Mouse (Mus musculus) heart, adult 8-10 months (tissue): ENCODE data around the gene Pdcd5. TPM values are rescaled to one million over a fixed set of nuclear protein-coding genes. Genes with fewer than 3 reads are reported as not detected.

Experiments
- DNase-seq: peaks from one replicate; pipeline ENCODE4 v3.0.0; 2022; ENCODE audit warnings: low spot score
- total RNA-seq, 4 experiments: library from RNA; stranded (reverse); gene quantifications; 2 replicates each; pipeline ENCODE4 v1.2.4; 2022

Gene Pdcd5
- total RNA-seq: 100 to 1,000 TPM in 1 of 4 experiments, 10 to 100 TPM in 3; 67.2 to 104 (median 89.7) TPM

DNA sequence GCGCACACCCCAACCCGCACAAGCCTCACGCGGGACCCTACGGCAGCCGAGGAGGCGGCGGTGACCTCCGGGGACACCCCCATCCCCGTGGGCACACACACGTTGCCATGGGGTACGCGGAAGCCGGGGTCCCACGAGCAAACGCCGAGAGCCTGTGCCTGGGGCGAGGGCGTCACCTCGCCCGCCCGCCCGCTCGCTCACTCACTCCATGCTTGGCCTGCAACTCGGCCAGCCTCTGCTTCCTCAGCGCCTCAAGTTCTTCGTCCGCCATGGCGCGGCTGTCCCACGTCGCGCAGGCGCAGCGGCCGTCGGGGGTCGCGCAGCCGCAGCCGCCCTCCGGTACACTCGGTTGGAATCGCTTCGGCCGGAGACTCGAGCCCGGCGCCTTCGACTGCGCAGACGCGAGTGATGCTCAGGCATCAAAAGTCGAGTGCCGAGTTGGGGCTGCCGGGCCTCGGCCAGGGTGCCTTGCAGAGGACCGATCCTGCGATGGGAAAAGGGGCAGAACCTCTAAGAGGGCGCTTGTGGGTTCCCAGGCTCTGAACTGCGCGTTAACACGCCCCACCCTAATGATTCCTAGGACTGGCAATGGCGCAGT is at the start of gene Pdcd5:
Gene Pdcd5 (minus strand): TSS at position 421 of the 598 bp plus-strand sequence.
- peak; percentile 97 for DNase-seq

DNA sequence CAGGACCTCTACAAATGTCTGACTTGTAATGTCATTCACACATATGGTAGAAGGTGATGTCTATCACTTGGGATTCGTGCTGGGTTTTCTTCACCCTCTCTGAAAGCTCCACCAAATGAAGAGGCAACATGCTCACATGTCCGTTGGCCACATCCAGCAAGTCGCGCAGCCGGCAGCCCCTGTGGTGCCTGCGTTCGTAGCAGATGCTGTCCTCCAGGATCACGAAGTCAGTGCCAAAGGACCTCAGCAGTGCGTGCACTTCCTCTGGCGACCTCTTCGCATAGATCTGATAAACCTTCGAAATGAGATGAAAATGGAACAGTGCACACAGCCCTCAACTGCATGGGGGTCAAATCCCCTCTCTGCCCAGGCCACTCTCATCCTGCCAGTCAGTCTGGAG is 45.3 kb upstream of the Pdcd5 start:
- DNase-seq: no peak

GRCm38 (mm10) chr7:35692117-35692516 is 44.8 kb upstream of the Pdcd5 start:
- no peak for DNase-seq

- DNase-seq: no peak
Measured at GRCm38 (mm10) chr7:35688781-35689349, 41.5 kb upstream of the Pdcd5 start.

DNA sequence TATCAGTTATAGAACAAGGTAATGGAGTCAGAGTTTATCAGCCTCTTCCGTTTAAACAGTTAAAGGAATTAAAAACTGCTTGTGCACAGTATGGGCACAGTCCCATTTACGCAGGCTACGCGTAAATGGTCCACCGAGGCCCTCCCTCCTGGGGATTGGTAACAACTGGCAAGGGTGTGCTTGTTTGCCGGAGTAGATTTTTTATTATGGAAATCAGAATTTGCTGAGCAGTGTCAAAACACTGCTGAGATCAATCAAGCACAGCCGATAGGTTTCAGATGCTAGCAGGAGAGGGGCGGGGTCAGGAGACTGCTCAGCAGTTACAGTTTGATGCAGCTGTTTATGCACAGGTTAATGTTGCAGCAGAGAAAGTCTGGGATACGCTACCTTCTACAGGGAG is 41.0 kb upstream of the Pdcd5 start:
- DNase-seq: no peak

DNA sequence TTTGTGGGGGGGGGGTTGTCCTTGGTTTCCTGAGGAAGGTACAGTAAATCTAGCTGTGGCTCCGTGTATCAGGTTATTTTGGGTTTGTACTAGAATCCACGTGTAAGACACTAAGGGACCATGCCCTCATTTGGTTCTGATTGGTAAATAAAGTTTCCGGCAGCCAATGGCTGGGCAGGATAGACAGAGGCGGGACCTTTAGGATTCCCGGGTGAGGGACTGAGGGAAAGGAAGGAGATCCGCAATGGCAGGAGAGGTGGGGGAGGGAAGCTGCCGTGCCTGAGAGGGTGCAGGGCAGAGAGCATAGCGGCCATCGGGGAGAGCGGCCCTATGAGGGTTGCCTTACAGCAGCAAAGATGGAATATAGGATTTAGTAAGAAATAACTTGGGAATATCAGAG is 39.9 kb upstream of the Pdcd5 start:
- peak; percentile 33 for DNase-seq

- peak; percentile 38 for DNase-seq
Measured at GRCm38 (mm10) chr7:35686756-35687155, 39.4 kb upstream of the Pdcd5 start.

GRCm38 (mm10) chr7:35686216-35686615 is 38.9 kb upstream of the Pdcd5 start:
- no peak for DNase-seq

- no peak for DNase-seq
Measured at GRCm38 (mm10) chr7:35683409-35684122, 36.2 kb upstream of the Pdcd5 start.

GRCm38 (mm10) chr7:35681559-35681958 is 34.2 kb upstream of the Pdcd5 start:
- no peak for DNase-seq

GRCm38 (mm10) chr7:35678976-35679375 is 31.7 kb upstream of the Pdcd5 start:
- DNase-seq: no peak

- DNase-seq: no peak
Measured at GRCm38 (mm10) chr7:35668066-35669041, 21.0 kb upstream of the Pdcd5 start.

DNA sequence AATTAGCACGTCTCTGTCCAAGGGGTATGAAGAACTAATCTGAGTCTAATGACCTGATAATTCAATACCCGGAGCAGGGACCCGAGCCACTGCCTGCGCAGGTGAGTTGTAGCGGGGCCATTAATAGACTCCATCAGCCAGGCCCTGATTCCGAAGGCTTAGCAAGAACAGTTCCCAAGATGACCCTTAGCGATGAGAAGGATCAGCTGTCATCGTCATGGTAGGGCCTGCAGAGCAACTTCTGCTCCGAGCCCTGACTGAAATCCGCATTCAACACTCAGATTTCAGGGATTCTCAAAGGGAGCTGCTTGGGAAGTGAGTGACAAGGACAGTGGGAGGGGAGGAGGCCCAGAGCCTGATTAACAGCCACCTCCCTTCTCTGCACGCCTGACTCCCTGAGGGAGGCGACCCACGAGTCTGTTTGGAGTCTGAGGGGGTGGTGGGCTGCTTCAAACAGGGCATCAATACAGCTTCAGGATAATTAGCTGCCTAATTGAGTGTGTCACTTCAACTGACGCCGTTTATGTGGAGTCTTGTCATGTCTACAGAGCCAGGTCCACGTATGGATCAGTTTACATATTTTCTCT is 16.6 kb upstream of the Pdcd5 start:
- DNase-seq: no peak

DNA sequence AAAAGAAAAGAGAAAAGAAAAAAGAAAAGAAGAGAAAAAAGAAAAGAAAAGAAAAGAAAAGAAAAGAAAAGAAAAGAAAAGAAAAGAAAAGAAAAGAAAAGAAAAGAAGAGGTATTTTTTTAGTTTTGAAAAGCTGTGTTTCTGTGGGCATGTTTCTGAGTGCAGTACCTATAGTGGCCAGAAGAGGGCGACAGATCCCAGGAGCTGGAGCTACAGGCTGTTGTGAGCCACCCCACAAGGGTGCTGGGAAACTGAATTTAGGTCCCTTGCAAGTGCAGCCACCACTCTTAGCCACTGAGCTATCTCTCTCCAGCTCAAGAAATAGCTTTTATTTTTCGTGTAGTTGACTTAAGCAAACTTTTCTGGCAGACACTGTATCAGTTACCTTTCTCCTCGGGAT is 11.9 kb upstream of the Pdcd5 start:
- no peak for DNase-seq

GRCm38 (mm10) chr7:35657829-35658228 is 10.5 kb upstream of the Pdcd5 start:
- DNase-seq: no peak

DNA sequence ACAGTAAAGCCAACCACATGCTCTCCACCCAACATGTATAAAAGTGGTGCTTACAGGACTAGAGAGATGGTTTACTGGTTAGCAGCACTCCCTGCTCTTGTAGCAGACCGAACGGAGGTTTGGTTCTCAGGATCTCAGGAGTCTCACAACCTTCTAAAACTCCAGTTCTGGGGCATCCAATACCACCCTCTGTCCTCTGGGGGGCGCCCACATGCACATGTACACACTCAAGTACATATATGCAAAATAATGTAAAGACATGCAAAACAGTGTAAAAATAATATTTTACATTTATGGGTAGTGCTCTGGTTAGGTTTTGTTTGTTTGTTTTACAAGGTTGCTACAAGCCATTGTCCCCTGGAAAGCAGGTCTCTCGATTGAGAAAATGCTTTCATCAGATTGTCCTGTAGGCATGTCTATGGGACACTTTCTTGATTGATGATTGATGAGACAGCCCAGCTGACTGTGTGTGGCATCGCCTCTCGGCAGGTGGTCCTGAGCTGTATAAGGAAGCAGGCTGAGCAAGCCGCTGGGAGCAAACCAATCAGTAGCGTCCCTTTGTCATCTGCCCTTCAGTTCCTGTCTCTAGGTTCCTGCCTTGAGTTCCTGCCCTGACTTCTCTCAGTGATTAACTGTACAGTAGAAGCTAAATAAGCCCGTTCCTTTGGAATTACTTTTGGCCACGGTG is 4.4 kb upstream of the Pdcd5 start:
- DNase-seq: no peak

GRCm38 (mm10) chr7:35650716-35651410 is 3.5 kb upstream of the Pdcd5 start:
- DNase-seq: no peak

DNA sequence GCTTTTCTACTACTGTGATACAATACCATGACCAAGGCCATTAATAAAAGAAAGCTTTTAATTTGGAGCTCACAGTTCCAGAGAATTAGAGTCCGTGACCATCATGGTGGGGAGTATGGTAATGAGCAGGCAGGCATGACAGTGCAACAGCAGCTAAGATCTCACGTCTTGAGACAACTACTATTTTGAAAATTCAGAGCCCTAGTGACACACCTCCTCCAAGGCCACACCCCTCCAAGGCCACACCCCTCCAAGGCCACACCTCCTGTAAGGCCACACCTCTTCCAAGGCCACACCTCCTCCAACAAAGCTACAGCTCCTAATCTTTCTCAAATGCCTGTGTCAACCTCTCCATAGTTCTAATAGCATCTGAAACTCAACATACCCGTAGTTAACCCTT is 1.8 kb upstream of the Pdcd5 start:
- no peak for DNase-seq

GRCm38 (mm10) chr7:35648239-35649069 is 1.1 kb upstream of the Pdcd5 start:
- no peak for DNase-seq
